Mouse (Mus musculus) embryo, embryonic 10.5 days (tissue): Measurements from ENCODE around the gene Neurod2.

Source experiments
- DNase-seq: peaks from one replicate; pipeline ENCODE4 v3.0.0-alpha.2; 2015; ENCODE audit warnings: low spot score

Neurod2 gene

DNA sequence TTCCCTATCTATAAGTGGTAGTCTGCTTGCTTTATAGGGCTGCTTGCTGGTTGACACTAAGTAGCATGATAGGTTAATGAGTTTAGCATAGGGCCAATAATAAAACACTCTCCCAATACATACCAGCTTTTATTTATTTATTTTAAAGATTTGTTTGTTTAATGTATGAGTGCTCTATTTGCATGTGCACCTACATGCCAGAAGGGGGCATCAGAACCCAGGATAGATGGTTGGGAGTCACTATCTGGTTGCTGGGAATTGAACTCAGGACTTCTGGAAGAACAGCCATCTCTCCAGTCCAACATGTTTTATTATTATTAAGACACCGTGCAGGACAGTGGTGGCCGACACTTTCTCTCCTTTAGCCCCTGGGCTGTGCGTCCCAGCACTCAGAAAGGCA is 2.7 kb upstream of the Neurod2 start:
- DNase-seq: no peak

DNA sequence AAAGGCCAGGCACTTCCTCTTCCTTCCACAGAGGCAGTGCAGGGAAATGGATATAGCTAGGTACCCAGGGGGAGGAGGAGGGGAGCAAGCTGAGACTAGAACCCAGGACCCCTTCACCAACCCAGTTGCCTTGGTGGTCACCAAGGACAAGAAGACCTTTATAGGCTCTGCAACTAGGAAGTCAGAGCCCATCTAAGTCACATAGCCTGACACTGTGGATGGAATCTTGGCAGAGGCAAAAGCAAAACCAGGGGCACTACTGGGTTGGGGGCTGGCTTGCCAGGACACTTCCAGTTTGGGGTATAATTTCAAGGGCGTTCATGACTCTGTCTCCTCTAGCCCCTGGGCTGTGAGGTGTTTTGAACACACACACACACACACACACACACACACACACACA is 2.0 kb upstream of the Neurod2 start:
- no peak for DNase-seq

DNA sequence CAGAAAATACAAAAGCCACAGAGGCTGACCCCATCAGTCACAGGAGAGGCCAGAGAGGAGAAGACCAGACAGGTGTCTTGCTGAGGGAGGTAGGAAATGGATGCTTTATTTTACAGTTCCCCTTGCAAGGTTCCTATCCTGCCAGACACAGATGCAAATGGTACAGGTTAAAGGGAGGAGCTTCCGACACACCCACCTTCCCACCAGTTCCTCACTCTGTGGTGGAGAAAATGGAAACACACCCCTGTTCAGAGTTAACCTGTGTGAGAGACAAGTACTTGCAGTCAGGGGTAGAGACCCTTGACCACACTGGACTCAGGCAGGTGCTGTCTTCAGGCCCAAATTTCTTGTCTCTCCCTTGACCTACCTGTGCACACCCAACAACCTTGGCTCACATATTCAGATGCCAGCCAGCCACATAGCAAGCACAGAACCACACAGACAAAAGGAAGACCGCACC is 1.3 kb upstream of the Neurod2 start:
- no peak for DNase-seq

DNA sequence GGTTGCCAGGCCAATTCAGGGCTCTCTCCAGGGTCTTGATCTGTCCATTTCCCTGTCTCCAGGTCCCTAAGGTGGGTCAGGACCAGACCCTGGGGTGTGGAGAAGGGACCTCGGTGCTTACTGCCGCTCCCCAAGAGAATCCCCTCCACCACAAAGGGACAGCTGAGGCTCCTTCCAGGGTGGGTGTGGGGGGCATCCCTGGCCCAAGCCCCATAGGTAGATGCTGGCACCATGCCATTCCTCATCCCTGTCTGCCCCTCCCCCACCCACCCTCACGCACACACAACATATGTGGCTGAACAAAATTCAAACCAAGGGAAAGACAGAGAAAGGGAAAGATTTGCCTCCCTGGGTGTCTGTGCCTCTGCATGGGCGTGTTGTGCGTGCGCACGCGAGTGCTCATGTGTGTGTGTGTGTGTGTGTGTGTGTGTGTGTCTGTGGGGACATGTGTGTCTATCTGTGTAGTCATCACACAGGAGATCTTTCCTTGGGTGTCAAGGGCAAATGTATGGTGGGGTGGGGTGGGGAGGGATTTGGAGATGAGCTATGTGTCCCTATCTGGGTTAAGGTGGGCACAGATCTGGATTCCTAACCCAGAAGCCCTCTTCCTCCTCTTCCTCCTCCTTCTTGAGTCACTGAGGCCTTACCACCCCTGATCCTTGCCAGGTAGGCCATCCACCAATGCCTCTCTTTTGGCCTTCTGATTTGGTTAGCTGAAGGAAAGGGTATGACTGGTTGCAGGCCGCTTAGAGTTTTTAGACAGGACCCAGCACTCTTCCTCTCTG is 704 bp upstream of the Neurod2 start:
- DNase-seq: no peak

DNA sequence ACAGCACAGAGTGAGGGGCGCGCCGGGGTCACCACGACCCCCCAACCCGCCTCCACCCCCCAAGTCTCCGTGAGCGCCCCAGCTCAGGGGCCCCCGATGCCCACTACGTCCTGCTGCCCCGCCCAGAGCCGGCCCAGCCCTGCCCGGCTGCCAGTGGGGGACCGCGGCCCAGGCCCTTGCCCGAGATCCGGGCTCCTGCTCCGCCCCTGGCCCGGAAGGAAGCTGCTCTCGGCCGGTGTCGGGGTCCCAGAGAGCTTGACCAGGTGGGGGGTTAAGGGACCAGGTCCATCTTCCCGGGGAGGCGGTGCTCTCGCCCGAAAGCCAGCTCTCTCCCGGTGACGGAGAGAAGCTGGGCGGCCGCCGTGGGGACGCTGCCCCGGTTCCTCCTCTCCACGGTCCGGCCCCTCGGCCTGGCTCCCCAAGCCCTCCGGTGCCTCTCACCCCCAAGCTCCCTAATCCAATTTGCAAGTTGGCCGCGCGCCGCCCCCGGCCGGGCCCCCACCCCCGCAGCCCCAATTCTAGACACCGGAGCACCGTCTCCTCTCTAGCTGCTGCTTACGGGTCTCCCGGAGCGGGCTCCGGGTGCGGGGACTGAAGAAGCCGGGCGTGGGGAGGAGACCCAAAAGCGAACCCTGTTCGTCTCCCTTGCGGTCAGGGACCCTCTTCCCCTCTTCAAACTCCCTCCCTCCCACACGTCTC is 928 bp downstream of the Neurod2 start:
- DNase-seq: no peak

DNA sequence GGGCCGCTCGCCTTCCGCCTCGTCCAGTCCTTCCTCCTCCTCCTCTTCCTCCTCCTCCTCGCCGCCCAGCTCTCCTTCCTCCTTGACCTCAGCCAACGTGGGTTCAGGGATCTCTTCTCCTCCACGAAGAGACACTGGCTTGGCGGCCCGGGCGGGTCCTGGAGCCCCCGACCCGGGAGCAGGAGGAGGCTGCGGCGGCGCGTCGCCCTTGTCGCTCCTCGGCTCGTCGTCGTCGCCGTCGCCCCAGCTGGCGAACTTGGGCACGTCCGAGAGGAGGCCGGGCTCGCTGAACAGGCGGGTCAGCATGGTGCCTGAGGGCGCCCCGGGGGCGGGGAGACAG is 1.4 kb downstream of the Neurod2 start:
- DNase-seq: no peak

DNA sequence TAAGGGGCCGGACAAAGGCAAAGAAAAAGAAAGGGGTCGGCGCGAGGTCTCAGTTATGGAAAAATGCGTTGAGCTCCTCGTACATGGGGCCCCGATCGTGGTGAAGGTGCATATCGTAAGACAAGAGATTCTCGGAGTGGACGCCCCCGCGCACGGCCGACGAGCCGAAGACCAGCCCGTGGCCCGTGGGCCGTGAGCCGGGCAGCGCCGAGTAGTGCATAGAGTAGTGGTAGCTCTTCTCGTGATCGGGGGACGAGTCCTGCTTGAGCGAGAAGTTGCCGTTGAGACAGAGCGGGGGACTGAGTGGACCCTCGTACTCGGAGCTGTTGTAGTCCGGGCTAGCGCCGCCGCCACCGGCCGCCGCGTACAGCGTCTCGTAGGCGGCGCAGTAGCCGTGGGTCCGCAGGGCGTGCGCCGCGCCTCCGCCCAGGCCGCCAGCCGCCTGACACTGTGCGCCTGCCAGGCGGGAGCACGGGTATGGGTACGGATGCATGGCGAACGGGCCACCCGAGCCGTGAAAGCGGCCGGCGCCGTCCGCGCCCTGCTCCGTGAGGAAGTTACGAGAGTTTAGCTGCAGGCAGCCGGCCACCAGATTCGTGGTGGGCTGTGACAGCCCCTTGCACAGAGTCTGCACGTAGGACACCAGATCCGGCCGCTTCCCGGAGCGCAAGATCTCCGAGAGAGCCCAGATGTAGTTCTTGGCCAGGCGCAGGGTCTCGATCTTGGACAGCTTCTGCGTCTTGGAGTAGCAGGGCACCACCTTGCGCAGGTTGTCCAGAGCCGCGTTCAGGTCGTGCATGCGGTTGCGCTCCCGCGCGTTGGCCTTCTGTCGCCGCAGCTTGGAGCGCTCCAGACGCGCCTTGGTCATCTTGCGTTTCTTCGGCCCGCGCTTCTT is 2.1 kb downstream of the Neurod2 start:
- DNase-seq: peak; percentile 57

DNA sequence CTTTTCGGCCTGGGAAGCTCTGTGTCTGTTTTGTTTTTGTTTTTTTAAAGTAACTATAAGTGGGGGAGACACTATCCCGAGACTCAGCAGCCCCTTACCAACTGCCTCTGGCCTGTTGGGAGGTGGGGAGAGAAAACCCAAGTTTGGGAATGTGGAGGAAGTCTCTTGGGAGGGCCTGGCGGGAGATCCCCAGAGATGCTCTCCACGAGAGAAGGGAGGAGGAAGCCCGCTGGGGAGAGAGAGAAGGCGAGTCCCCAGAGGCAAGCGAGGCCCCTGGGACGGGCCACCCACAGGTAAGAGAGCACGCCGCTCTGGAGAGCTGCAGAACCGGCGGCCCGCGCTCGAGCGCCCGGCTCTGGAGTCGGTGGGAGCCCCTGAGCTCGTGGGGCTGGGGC is 2.7 kb downstream of the Neurod2 start:
- DNase-seq: no peak

DNA sequence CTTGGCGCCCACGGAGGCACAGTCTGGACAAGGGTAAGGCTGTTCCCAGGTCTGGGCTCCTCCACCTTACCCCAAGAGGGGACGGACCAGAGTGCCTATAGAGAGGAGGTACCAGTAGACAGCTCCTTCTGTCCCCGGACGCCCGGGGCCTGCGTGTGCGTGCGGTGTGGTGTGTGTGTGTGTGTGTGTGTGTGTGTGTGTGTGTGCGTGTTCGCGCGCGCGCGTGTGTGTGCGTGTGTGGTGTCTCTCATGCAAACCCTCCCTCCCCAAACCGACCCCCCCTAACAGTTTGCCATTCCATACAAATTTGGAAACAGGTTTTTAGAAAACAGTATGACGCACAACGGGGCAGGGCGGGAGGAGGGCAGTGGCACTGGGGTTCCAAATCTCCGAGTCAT is 3.6 kb downstream of the Neurod2 start:
- no peak for DNase-seq

DNA sequence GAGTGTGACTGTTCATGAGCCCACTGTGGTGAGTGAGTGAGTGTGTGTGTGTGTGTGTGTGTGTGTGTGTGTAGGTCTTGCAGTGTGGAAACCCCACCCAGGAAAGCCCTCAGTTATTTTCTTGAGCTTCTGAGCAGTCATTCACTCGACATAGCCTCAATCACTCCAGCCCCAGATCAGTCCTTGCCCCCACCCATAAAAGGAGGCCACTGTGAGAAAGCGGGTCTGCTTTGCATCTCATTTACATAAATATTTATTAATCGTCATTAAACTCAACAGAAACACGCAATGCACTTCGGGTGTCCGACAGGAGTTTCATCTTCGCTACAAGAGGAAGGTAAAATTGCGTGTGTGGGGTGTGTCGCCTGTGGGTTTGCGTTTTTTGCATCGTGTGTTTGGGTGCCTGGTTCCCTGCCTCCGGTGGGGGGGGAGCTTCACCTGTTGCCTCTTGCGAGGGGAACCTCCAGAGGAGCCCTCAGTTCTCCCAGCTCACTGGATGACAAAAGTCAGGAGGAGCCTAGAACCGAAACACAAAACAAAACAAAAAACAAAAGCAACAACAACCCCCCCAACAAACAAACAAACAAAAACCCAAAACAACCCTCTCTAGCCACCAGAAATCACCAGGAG is 4.1 kb downstream of the Neurod2 start:
- DNase-seq: no peak

DNA sequence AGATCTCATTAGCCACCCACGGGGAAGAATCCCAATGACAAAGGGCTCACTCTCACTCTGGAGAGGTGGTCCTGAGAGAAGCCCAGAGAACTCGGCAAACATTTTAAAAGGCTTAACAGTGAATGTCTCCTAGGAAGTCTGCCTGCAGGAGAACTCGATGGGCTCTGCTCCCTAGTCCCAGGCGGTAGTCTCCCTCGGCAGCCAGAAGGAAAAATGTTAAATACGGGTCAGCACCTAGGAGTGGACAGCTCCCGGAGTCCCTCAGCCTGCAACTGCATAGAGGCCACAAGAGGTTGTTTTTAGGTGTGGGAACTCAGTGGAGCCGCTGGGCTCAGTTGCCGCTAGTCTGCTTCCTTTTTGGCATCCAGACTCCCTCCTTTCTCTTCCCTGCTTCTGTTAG is 5.5 kb downstream of the Neurod2 start:
- peak; percentile 77 for DNase-seq

DNA sequence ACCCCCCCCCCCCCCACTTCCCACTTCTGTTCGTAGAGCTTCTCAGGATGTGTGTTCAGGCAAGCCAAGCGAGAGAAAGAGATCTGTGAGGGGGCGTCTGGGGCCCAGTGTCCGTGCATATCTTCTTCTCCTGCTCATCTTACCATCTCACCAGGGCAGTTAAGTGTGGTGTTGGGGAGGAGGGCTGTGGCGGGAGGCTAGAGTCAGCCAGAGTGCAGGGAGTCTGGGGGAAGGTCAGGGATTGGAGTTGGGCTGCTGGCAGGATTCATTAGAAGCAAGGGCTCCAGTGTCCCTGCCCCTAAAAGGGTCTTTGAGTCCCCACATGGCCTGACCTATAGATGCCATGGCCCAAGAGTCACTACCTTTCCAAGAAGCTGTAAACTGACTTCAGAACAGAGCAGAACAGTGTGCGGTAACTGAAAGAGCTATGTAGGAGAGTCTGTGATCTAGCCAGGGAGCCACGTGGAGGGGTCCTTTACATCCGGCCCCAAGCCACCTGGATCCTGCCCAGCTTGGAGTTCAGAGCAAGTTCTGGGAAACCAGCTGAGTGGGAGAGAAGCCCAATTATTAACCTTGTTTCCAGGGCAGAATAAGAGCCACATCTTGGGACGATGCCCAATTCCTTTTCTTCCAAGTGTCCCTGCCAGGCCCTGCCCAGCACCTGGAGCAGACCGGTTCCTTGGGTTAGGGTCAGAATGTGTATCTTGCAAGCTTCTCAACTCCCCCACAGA is 6.1 kb downstream of the Neurod2 start:
- no peak for DNase-seq

DNA sequence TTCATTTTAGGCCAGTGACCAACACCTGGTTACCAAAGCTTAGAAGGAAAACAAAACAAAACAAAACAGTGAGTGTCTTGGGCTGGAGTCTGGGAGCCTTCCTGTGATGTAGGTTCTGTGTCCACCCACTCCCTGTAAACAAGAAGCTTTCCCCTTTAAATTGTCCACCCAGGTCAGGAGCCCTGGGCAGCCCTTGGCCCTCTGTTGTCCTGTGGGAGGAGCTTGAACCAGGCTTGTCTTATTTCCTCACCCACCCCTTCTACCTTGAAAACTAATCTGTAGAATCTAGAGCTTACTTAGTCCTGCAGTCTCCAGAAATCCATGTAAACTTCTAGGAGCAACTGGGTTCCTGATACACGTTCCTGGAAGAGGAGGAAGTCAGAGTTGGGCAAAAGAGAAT is 7.3 kb downstream of the Neurod2 start:
- no peak for DNase-seq

DNA sequence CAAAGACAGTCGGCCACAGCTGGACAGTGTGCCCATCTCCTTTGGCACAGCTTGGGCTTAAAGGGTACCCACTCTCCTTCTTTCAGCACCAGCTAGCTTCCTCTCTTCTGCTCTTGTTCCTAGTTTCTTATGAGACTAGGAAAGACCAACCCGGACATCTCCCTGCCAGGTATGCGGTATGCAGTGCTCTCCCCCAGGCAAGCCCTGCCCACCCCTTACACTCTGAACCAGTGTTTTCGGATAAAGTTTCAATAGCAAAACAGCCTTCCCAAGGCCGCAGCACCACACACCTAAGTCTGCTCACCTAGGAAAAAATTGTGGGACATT is 7.8 kb downstream of the Neurod2 start:
- DNase-seq: no peak

DNA sequence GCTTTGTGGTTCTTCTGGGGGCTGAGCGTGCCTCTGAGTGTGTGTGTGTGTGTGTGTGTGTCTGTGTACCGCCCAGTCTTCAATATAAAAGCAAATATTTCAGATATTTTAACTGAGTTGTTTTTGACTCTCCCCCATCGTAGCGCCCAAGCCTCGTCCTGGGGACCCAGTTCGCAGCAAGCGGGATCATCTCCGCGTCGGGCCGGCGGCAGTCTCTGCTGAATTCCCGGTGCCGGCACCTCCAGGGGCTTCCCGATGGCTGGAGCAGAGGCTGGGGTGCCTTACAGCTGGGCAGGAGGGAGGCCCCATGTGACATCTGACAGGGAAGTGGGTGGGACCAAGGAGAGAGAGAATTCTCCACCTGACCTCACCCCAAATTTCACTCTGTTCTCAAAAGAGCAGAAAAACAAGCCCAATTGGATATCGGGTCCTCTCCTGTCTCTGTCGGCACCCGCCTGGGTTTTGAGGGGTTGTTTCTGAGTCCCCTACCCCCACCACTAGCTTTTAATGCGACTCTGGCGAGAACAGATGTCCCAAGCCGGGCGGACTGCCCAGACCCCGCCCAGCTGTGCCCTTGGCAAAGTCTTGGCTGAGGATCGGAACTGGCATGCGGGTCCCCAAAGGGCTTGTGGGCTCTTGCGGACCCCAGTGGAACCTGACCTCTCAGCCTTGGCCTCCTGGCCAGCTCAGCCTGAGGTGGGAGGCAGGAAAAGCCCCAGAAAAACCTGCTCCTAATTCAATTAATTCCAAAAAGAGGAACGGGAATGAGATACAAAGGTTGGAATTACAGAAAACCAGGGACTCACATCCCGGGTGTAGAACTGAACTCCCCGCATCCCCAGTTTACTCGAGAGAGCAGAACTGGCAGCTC is 8.4 kb downstream of the Neurod2 start:
- DNase-seq: no peak

DNA sequence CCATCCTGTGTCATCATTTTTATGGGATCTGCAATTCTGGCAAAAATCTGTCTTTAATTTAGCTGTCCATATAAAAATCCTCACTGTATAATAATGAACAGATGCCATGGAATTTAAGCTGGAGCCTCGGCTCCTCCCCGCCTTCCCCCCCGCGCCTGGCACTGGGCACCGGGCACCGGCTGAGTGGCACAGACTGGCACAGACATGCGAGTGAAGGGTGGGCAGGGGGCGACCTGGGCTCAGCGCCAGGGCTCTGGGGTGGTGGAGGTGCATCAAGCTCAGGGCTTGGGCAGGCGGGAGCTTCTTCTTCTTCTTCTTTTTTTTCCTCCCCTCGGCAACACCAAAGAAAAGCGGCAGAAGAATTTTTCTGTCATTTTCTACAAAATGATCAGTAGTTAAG is 9.1 kb downstream of the Neurod2 start:
- no peak for DNase-seq

DNA sequence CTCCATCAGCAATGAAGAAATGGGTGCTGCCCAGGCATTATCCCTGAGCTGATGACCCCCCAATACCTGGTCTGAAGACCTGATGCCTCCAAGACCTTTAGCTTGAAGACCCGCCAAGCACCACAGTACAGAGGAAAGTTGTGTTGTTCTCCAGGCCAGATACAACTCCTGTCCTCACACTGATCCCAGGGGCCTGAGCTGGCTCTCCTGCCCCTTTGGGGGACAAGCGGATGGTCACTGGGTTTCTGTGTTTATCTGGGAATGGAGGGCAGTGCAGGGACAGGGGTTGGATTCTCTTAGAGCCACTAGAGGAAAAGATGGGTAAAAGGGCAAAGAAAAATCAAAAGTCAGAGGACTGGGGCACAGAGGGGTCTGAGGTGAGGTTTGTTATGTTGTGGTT is 9.5 kb downstream of the Neurod2 start:
- DNase-seq: no peak

DNA sequence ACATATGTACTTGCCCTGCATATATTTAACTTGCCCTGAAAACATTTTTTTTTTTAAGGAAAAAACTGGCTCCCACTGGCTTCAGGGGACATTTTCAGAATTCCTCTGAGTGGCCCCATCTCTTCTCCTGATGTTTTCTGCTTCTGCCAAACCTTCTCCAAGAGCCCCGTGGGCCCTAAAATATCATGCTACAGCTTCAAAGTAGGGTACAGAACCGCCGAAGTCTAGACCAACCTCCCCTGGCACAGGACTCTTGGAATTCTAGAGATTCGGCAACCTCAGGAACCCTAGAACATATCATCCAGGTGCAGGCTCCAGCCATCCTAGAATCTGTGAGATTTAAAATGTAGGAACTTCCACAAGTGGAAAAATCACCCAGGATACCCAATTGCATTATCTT is 9.9 kb downstream of the Neurod2 start:
- DNase-seq: no peak

DNA sequence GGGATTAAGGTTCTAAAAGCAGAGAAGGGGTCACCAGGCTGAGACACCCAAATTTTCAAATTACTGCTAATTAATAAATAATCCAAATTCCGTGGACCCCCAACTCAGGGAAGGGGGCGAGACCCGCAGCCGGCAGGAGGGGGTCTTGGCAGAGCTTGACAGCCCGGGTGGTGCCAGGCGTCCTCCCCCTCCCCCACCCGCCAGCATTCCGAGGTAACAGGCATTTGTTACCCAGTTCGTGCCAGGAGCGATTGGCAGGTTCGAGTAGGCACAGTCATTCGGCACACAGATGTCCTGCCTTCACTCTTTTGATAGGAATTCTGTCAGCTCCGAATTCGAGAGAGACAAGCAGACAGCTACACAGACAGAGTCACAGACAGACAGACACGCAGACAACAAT is 10.3 kb downstream of the Neurod2 start:
- no peak for DNase-seq

DNA sequence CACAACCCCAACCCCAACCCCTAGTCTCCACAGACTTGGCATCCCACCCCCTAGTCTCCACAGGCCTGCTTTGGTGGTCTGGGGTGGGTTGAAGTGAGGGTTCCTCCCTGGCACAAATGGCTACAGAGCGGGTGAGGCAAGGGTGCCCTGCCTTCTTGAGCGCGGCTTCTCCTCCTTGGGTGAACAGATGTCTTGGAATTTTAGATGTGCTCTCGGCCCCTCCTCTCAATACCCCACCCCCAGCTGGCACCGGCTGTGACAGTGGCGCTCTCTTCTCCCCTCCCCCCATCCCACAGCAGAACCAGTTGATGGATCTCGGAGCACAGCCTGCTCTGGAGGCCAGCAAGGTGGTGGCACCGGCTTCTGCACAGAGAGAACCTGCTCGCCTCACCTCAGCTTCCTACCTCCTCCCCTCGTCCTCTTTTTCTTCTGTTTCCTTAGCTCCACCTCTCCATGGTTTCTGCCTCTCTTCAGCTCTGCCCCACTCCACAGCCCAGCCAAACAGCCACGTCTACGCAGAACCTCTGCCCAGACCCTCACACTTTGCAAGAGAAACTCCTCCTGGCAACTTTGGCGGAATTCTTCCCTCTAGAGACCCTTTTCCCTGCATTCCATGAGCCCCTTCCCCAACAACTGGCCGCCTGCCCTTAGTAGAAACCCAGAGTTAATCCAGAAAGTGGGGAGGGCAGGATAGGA is 10.9 kb downstream of the Neurod2 start:
- DNase-seq: no peak
